Comparison of ENCODE assay signal across 17 mouse cellular contexts in the genomic region with DNA sequence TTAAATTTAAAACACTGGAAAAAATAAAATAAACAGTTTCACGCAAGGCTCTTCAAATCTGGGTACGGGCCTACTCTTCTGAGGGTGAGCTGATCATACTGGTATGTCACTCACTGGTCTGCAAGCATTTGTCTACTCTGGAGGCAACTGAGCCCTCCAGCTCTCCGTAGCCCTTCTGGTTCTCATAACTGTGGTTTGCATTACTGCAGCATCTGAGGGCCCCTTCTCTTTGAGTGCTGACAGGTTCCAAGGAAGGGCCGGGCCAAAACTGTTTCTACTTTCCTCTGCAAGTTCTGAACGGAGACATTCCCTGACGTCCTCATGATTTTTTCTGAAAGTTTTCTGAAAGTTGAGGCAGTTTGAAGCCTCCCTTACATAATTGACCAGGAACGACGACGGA.
"Had no signal": no experiment of that assay in that cellular context is flagged by ENCODE, and none has a peak within 500 bp of the region (broad histone marks: within the 10 kb centered on the region; RNA-seq: fewer than 3 reads in every experiment).

No protein-coding gene starts in this region.

- DNase-seq: kidney, adult 11 months; kidney, adult 8-10 months; kidney, postnatal 10 days; kidney, postnatal 36 days; layer of hippocampus, postnatal 36 days; left cerebral cortex, postnatal 4 days; lung, adult 18-20 months; thymus, adult 18-20 months; thymus, postnatal 36 days had no signal

- H3K27me3 ChIP-seq: kidney, embryonic 15.5 days; limb, embryonic 13.5 days; liver, embryonic 12.5 days; liver, embryonic 15.5 days; midbrain, embryonic 12.5 days had no signal

- ATAC-seq: liver, embryonic 12.5 days; midbrain, embryonic 16.5 days had no signal

- H3K27ac ChIP-seq: kidney, embryonic 15.5 days; left cerebral cortex, adult 2 months; limb, embryonic 13.5 days; liver, embryonic 12.5 days; liver, embryonic 15.5 days; macrophage; midbrain, embryonic 12.5 days had no signal

- H3K4me3 ChIP-seq: kidney, embryonic 15.5 days; left cerebral cortex, adult 2 months; limb, embryonic 13.5 days; liver, embryonic 12.5 days; liver, embryonic 15.5 days; midbrain, embryonic 12.5 days had no signal

- H3K9me3 ChIP-seq: kidney, embryonic 15.5 days; limb, embryonic 13.5 days; liver, embryonic 12.5 days; liver, embryonic 15.5 days; midbrain, embryonic 12.5 days had no signal

- H3K9ac ChIP-seq: kidney, embryonic 15.5 days; limb, embryonic 13.5 days; liver, embryonic 12.5 days; liver, embryonic 15.5 days; midbrain, embryonic 12.5 days had no signal

- H3K36me3 ChIP-seq: kidney, embryonic 15.5 days; limb, embryonic 13.5 days; liver, embryonic 12.5 days; liver, embryonic 15.5 days; midbrain, embryonic 12.5 days had no signal

- H3K4me2 ChIP-seq: kidney, embryonic 15.5 days; limb, embryonic 13.5 days; liver, embryonic 12.5 days; liver, embryonic 15.5 days; midbrain, embryonic 12.5 days had no signal

- H3K4me1 ChIP-seq: kidney, embryonic 15.5 days; liver, embryonic 12.5 days; liver, embryonic 15.5 days had no signal
